Mouse (Mus musculus) embryonic stem cell, embryonic (primary cell): ENCODE measurements around the gene Gatd1.

Experiments used
- CTCF ChIA-PET, 4 experiments: fragments of 300-600 bp in 2 of 4; fragments of 350-600 bp in 2 of 4; sonication (Branson Sonifier 250); formaldehyde crosslinking; loops; one replicate each; lab custom pipeline; 2022; ENCODE audit warnings: inconsistent platforms in 2 of 4; lab: Charles Lee
- POLR2A ChIA-PET, 4 experiments: fragments of 300-600 bp in 2 of 4; fragments of 350-600 bp in 2 of 4; sonication (Branson Sonifier 250); formaldehyde crosslinking; loops; one replicate each; lab custom pipeline; 2022; ENCODE audit warnings: antibody characterized with exemption in 4 of 4, inconsistent platforms in 1 of 4; lab: Charles Lee

Gene Gatd1

DNA sequence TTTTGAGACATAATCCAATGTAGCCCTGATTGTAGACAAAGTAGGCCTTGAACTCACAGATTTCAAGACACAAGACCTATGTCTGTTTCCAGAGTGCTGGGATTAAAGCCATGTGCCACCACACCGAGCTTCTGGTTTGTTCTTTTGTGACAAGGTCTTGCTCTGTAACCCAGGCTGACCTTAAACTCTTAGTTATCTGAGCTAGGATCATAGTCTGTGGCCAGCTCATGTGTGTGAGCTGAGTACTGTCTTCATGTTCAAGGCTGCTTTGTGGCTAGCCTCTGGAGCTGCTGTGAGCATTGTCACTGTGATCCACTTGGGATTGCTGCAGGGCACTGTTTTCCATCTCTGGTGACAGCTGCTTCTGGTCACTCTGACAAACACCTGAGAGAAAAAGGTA is 18.6 kb downstream of the Gatd1 start:
- ChIA-PET CTCF (interaction anchor here (0.5 to 2.8 kb wide), 98 partner anchors 8 to 551 kb away, joined by 3 to 26 read pairs (median 4); partner anchors contain the start of genes Eps8l2 (in 3 of the 4), Cend1 (in 2 of the 4), Sct (in 2 of the 4) and Cd151 (in 1 of the 4)), POLR2A (interaction anchor here in 3 of 4 experiments (0.5 to 8.2 kb wide), 29 partner anchors 10 to 695 kb away, joined by 3 to 175 read pairs (median 4); partner anchors contain the start of genes Rplp2 (in 2 of the 3), Cend1 (in 1 of the 3), Chid1 (in 1 of the 3) and Gatd1 (in 1 of the 3))

DNA sequence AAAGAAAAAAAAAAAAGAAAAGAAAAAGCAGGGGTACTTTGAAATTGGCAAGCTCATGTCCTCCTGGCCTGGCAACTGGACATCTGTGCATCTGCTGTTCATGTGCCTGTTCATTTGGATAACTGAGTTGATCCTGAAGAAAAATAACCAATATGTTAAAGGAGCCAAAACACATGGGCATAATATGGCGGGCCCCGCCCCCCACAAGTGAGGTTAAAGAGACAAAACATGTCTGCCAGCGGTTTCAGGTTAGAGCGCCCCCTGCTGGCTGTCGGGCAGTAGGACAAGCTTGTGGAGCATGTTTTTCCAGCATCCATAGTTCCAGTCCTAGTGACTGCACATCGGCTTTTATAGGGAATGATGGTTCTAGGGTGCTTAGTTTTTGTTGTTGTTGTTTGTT is 19.2 kb downstream of the Gatd1 start:
- ChIA-PET CTCF (interaction anchor here (0.5 to 2.8 kb wide), 105 partner anchors 9 to 1425 kb away, joined by 3 to 26 read pairs (median 4); partner anchors contain the start of genes Eps8l2 (in 3 of the 4), Cend1 (in 2 of the 4), Sct (in 2 of the 4) and Cd151 (in 1 of the 4)), POLR2A (interaction anchor here (0.5 to 8.2 kb wide), 36 partner anchors 11 to 696 kb away, joined by 3 to 175 read pairs (median 4); partner anchors contain the start of genes Rplp2 (in 2 of the 4), Cend1 (in 1 of the 4), Chid1 (in 1 of the 4) and Cracr2b (in 1 of the 4))

DNA sequence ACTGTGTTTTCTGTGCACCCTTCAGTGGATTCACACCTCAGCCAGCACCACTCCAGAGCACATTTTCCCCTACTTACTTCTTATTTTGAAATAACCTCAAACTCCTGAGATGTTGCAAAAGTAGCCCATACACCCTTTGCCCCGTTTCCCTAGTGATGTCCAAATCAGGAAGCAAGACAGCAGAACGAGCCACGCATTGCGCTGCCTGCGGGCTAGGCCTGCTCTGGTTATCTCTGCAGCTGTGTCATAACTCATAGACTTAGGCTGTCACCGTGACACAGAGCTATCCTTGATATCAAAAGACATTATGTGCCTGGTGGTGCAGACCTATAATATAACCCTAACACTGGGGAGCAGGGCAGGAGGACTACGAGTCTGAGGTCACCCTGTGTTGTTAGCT is 19.8 kb downstream of the Gatd1 start:
- CTCF ChIA-PET = interaction anchor here (0.5 to 2.8 kb wide), 37 partner anchors 8 to 1424 kb away, joined by 3 to 26 read pairs (median 5); partner anchors contain the start of genes Pnpla2 (in 1 of the 4), Rassf7 (in 1 of the 4), Rplp2 (in 1 of the 4) and Sct (in 1 of the 4)
- POLR2A ChIA-PET = interaction anchor here in 3 of 4 experiments (0.8 to 8.2 kb wide), 23 partner anchors 11 to 200 kb away, joined by 3 to 175 read pairs (median 4); partner anchors contain the start of genes Rplp2 (in 2 of the 3), Chid1 (in 1 of the 3), Cracr2b (in 1 of the 3) and Gatd1 (in 1 of the 3)

DNA sequence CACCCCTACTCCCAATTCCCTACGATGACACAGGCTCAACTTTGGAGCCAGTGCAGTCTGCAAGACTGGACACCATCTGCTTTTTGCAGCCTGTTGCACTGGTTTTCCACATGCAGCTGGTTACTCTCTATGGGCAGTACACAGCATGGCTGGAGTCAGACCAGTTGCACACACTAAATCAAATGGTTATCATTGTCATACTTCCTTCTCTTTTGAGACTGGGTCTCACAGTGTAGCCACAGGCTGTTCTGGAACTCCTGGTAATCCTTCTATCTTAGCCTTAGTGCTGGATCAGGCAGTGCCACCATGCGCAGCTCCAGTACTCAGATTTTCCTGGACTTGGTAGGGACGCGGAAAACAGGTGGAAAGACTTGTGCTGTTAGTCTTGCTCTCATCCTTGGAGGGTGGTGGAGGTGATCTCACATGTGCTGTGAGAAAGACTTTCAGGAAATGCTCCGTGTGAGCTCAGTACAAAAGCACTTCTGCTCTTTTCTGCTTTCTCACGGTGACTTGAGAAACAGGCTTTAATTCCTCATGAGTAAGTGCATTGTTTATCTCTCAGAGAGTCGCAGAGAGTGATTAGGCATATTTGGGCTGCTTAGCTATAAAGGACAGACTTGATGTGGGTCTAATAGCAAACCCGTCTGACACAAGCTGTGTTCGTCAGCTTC is 21.2 kb downstream of the Gatd1 start:
- ChIA-PET CTCF (interaction anchor here (0.7 to 2.3 kb wide), 43 partner anchors 9 to 489 kb away, joined by 3 to 20 read pairs (median 4); partner anchors contain the start of genes Cd151 (in 1 of the 4), Cend1 (in 1 of the 4), Eps8l2 (in 1 of the 4) and Phrf1 (in 1 of the 4)), POLR2A (interaction anchor here (0.6 to 8.2 kb wide), 102 partner anchors 9 to 571 kb away, joined by 3 to 175 read pairs (median 5); partner anchors contain the start of genes Cend1 (in 2 of the 4), Chid1 (in 2 of the 4), Eps8l2 (in 2 of the 4) and Gatd1 (in 2 of the 4))

DNA sequence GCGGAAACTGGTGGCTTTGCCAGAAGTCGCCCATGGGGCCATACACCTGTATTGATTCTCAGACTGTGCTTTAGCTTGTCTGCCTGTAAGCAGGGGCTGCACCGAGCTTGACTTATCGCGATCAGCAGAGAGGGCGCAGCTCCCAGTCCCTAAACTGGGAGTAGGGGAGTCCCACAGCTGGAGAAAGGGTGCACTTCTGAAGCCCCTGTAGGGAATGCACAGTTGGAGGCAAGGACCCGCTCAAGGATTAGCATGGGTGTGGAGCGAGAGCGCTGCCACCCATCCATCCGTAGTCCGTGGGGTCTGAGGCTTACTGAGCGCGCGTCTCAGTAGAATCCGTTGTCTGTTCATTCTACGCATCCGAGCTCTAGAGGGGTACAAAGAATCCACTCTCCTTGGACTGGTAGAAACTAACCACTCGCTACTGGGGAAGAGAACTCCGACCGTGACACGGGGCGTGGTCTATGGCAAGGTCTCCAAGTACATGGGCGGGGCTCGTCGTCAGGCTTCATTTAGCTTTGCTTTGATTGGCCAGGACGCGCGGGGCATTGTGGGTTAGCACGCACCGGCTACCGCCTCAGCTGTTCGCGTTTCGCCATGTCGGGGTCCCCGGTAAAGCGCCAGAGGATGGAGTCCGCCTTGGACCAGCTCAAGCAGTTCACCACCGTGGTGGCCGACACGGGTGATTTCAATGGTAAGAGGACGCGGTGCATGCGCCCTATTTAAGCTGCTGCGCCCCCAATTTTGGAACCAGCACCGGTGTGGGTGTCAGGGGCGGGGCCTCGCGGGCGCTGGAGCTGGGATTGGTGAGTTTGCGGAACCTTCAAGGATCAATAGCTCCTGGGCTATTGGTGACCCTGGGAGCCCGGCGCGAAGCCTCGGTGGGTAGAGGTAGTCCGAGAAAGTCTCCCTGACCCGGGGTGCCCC is 22.0 kb downstream of the Gatd1 start, which contains the start of gene Taldo1:
Taldo1 (plus strand) TSS at position 575 of the 927 bp plus-strand sequence.
- POLR2A ChIA-PET = interaction anchor here (0.6 to 8.2 kb wide), 116 partner anchors 8 to 570 kb away, joined by 3 to 175 read pairs (median 4); partner anchors contain the start of genes Eps8l2 (in 3 of the 4), Gatd1 (in 3 of the 4), Cend1 (in 2 of the 4) and Chid1 (in 2 of the 4)
- CTCF ChIA-PET = interaction anchor here (0.5 to 2.3 kb wide), 53 partner anchors 8 to 488 kb away, joined by 3 to 20 read pairs (median 4); partner anchors contain the start of genes Cd151 (in 1 of the 4), Cend1 (in 1 of the 4), Chid1 (in 1 of the 4) and Cracr2b (in 1 of the 4)

DNA sequence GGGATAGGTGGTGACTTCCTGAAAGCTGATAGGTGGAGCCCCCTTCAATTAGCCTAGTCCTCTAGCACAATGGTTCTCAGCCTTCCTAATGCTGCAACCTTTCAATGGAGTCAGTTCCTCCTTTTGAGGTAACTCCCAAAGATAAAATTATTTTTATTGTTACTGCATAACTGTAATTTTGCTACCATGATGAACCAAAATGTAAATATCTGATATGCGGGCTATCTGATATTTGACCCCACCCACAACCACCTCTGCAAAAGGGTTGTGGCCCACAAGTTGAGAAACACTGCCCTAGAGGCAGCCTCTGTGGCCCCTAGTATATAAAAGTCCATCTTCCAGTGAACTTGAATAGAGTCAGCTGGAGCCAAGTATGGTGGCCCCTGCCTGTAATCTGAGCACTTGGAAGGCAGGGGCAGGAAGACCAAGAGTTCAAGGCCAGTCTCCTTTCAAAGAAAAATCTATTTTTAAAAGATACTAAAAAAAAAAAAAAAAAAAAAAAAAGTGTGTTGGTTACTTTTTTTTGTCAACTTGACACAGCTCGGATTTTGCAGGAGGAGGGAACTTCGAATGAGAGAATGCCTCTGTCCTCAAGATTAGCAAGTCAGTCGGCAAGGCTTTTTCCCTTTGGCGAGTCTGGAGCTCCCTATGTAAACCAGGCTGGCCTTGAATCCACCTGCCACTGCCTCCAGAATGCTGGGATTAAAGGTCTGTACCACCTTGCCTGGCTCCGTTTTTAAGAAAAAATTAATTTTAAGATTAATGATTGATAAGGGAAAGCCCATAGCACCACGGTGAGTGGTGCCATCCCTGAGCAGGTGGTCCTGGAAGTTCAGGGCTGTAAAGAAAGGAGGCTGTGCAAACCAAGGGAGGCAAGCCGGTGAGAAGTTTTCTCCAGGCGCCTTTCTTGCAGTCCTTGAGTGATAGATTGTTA is 23.3 kb downstream of the Gatd1 start:
- ChIA-PET POLR2A (interaction anchor here (0.5 to 8.2 kb wide), 29 partner anchors 8 to 268 kb away, joined by 3 to 175 read pairs (median 8); partner anchors contain the start of genes Rplp2 (in 2 of the 4), Cd151 (in 1 of the 4), Chid1 (in 1 of the 4) and Deaf1 (in 1 of the 4)), CTCF (interaction anchor here in 3 of 4 experiments (0.6 to 2.3 kb wide), 12 partner anchors 8 to 944 kb away, joined by 3 to 10 read pairs (median 6); partner anchors contain the start of genes Cd151 (in 1 of the 3), Cracr2b (in 1 of the 3) and Rassf7 (in 1 of the 3))

DNA sequence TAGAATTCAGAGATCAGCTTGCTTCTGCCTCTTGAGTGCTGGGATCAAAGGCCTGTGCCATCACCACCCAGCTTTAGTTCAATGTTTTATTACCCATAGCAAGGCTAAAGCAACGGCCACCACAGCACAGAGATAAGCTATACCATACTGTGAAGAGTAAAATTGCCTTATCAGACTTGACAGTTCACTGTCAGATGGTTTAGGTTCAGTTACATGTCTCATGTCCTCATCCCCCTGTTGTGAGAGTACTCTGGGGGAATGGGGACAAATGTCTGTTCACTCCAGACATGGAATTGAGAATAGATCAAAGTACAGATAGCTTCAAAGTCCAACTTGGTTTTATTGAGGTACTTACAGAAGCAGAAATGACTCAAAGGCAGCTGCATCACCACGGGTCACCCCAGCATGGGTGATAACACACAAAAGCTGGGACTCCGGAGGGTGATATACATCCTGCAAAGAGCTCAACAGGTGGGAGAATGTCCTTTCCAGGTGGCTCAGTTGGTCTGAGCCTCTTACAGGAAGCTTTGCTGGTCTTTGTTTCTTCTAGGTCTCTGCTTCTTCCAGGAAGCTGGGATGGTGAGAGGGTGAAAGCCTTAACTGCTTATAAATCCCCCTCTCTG is 25.3 kb downstream of the Gatd1 start:
- CTCF ChIA-PET = interaction anchor here in 3 of 4 experiments (0.5 to 1.6 kb wide), 7 partner anchors 9 to 282 kb away, joined by 3 to 14 read pairs (median 3); no protein-coding TSS in a partner anchor
- POLR2A ChIA-PET = interaction anchor here (0.7 to 8.2 kb wide), 21 partner anchors 11 to 134 kb away, joined by 3 to 175 read pairs (median 4); partner anchors contain the start of genes Deaf1 (in 1 of the 4), Eps8l2 (in 1 of the 4), Polr2l (in 1 of the 4) and Rplp2 (in 1 of the 4)

DNA sequence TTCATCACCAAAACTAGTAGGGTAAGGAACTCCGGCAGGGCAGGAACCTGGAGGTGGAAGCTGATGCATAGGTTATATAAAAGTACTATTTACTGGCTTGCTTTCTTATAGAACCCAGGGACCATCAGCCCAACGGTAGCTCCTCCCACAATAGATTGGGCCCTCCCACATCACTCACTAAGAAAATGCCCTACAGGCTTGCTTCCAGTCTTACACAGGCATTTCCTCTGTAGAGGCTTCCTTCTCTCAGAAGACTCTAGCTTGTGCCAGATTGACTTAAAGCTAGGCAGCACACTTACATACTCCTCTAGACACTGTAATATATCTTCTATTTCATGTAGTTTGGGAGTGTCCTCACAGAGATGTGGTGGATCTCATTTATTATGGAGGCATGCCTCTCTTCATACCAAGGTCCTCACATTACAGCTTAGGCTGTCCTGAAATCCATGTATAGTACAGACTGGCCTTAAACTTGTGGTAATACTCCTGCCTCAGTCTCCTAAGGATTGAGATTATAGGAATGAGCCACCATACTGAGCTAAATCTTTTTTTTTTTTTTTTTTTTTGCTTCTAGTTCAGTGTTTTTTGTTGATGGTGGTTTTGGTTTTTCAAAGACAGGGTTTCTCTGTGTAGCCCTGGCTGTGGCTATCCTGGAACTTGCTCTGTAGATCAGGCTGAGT is 26.0 kb downstream of the Gatd1 start:
- POLR2A ChIA-PET = interaction anchor here (0.6 to 1.7 kb wide), 27 partner anchors 10 to 194 kb away, joined by 3 to 13 read pairs (median 4); partner anchors contain the start of genes Polr2l (in 2 of the 4), Tspan4 (in 2 of the 4), Deaf1 (in 1 of the 4) and Eps8l2 (in 1 of the 4)
- CTCF ChIA-PET = interaction anchor here (0.5 to 1.6 kb wide), 12 partner anchors 8 to 283 kb away, joined by 3 to 15 read pairs (median 4); no protein-coding TSS in a partner anchor

DNA sequence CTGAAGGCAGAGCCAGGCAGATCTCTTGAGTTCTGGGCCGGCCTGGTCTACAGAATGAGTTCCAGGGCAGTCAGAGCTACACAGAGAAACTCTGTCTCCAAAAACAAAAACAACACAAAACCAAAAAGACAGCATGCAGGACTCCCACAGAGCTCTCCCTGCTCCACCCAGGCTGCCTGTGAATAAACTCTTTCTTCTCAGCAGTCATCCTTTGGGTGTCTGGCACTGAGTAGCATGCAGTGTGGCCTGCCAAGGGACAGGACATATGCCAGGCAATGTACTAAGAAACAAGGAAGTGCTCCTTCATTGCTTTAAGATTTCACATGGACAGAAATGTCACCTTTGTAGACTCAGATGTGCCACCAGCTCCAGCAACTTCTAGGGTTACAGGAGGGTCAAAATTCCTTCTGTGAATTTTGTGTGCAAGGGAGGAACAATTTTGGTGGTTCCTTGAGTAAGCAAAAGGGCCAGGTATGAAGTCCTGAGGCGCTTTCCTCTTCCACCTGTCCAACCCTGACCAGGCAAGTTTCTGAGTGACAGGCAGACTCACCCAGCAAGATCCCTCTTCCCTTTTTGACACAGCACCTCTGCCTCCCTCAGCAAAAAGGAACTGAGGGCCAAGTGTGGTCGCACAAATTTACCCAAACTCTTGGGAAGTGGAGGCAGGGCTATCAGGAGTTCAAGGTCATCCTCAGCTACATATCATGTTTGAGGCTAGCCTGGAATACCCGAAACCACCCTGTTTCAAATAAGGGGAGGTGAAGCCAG is 32.7 kb downstream of the Gatd1 start:
- CTCF ChIA-PET = interaction anchor here in 3 of 4 experiments (1.2 to 2.3 kb wide), 3 partner anchors 11 to 13 kb away, joined by 3 to 4 read pairs (median 4); partner anchors contain the start of gene Taldo1 (in 1 of the 3)
- POLR2A ChIA-PET = interaction anchor here in 2 of 4 experiments (1.1 to 17.7 kb wide), 8 partner anchors 8 to 53 kb away, joined by 4 to 175 read pairs (median 14); partner anchors contain the start of genes Taldo1 (in 2 of the 2), Deaf1 (in 1 of the 2) and Tmem80 (in 1 of the 2)

DNA sequence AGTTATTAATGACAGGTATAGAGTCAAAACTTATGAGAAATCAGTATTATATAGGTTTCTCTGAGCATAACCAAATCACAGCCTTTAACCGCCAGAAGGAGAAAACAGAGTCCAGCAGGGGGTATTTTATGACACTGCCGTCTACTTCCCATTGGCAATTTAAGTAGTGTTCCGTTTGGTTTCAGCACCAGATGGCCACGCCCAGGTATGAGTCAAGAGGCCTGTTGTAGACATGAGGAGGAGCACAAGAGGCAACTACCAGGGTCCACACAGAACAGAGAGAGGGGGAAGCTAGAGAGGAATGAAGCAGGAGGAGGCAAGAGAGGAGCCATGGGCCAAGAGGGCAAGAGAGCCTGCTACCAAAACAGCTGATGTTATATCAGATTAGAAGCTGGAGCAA is 34.4 kb downstream of the Gatd1 start:
- CTCF ChIA-PET = interaction anchor here (0.6 to 1.4 kb wide), 6 partner anchors 8 to 148 kb away, joined by 3 to 6 read pairs (median 3); partner anchors contain the start of gene Taldo1 (in 1 of the 4)
- POLR2A ChIA-PET = interaction anchor here in 2 of 4 experiments (1.1 to 17.7 kb wide), 5 partner anchors 7 to 51 kb away, joined by 3 to 175 read pairs (median 4); partner anchors contain the start of genes Taldo1 (in 2 of the 2), Deaf1 (in 1 of the 2) and Tmem80 (in 1 of the 2)

DNA sequence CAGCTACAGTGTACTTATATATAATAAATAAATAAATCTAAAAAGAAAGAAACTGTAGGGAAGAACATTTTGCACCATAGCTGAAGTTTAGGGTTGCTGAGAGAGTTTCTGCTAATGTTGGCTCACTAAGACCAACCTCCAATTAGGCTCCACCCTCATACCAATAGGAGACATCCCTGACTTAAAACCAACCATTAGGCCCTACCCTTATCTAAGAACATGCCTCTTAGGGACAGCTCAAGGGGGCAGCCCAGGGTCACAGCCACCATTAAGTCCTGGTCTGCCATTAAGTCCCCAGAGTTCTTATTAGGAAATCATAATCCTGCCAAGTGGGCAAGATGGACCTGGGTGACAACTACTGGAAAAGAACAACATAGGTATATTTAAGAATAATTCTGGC is 39.5 kb downstream of the Gatd1 start:
- CTCF ChIA-PET = interaction anchor here in 2 of 4 experiments (1.4 to 1.8 kb wide), 5 partner anchors 11 to 35 kb away, joined by 3 to 10 read pairs (median 4); no protein-coding TSS in a partner anchor
- POLR2A ChIA-PET = interaction anchor here (0.6 to 17.7 kb wide), 29 partner anchors 9 to 251 kb away, joined by 3 to 175 read pairs (median 5); partner anchors contain the start of genes Taldo1 (in 3 of the 4), Cd151 (in 2 of the 4), Eps8l2 (in 2 of the 4) and Rassf7 (in 2 of the 4)

DNA sequence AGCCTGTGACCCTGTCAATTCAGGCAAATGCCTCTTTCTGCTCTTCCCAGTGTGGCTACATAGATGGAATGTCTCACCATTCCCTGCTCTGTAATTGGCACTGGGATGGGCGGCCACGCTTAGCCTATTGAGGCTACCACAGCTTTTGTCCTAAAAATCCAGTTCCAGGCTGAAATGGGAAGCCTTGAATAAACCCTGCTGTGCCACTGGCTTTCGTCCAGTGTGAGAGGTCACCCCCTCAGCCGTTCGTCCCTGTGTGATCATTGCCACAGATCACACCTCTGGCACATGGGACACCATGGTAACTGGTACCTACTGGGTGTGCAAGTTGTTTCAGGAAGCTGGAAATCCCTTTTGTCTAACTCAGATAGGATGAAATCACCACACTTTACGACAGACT is 40.3 kb downstream of the Gatd1 start:
- POLR2A ChIA-PET = interaction anchor here (0.6 to 17.7 kb wide), 44 partner anchors 8 to 465 kb away, joined by 3 to 175 read pairs (median 4); partner anchors contain the start of genes Taldo1 (in 4 of the 4), Deaf1 (in 3 of the 4), Eps8l2 (in 3 of the 4) and Tmem80 (in 3 of the 4)
- CTCF ChIA-PET = interaction anchor here in 2 of 4 experiments (0.6 to 1.8 kb wide), 9 partner anchors 10 to 118 kb away, joined by 3 to 10 read pairs (median 4); partner anchors contain the start of genes Sct (in 1 of the 2) and Taldo1 (in 1 of the 2)
